Mouse (Mus musculus): ENCODE results near the gene Arfgef3.

- TF ChIP-seq POLR2A (IDR thresholded peaks at IDR 0.05; ENCODE audit: insufficient read depth, low read depth, low read length) (no peak), CTCF (IDR thresholded peaks at IDR 0.05; ENCODE audit: insufficient read depth, low read depth, low read length) (no peak)
Measured at GRCm38 (mm10) chr10:18589455-18589854, 154.3 kb downstream of the Arfgef3 start.

All from olfactory bulb, adult 2 months (tissue).